Mouse (Mus musculus) adrenal gland, adult 18-20 months (tissue): Measurements from ENCODE around the gene Lrrc8b. TPM values are rescaled to one million over a fixed set of nuclear protein-coding genes. Genes with fewer than 3 reads are reported as not detected.

Experiments
- DNase-seq, 2 experiments: peaks; one replicate each; pipeline ENCODE4 v3.0.0; 2021 to 2022; ENCODE audit warnings: low spot score in 2 of 2
- total RNA-seq, 2 experiments: library from RNA; stranded (reverse); gene quantifications; 1 replicate in 1 of 2; 2 replicates in 1 of 2; pipeline ENCODE4 v1.2.3; 2021

Gene Lrrc8b
- total RNA-seq, 2 experiments from 2014 or later = 60.4 to 113 TPM

DNA sequence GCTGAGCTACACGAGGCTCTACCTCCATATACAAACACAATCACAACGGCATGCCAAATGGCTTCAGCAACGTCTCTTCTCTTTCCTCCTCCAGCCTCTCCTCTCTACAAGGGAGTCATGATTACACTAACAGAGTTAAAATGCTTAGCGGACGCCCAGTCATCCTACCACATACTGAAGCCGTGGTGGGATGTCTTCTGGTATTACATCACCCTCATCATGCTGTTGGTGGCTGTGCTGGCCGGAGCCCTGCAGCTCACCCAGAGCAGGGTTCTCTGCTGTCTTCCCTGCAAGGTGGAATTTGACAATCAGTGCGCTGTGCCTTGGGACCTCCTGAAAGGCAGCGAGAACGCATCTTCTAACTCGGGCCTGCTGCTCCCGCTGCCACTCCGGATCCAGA, 64.1 kb downstream of the Lrrc8b start:
- DNase-seq = no peak

DNA sequence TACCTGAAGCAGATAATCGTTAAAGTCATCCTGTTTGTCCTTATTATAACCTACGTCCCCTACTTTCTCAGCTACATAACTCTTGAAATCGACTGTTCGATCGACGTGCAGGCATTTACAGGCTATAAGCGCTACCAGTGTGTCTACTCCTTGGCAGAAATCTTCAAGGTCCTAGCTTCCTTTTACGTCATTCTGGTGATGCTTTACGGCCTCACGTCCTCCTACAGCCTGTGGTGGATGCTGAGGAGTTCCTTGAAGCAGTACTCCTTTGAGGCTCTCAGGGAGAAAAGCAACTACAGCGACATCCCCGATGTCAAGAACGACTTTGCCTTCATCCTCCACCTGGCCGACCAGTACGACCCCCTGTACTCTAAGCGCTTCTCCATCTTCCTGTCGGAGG, 65.0 kb downstream of the Lrrc8b start:
- no peak for DNase-seq

DNA sequence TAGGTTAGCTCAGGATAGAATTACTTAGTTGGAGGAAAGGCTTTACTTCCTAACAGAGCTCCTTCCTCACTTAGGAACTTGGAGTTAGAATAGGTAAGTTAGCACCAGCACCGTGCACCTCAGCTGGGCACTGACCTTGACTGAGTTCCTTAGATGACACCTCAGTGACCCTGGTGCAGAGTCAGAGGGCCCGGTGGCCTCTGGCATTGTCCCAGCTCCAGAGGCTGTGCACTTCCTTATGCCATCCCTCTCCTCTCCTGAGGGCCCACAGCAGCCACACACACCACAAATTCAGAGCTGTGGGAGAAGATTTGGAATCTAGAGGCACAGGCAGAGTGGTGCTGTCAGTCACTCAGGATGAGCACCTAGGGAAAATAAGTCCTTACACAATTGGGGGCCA, 68.1 kb downstream of the Lrrc8b start:
- DNase-seq = no peak

DNA sequence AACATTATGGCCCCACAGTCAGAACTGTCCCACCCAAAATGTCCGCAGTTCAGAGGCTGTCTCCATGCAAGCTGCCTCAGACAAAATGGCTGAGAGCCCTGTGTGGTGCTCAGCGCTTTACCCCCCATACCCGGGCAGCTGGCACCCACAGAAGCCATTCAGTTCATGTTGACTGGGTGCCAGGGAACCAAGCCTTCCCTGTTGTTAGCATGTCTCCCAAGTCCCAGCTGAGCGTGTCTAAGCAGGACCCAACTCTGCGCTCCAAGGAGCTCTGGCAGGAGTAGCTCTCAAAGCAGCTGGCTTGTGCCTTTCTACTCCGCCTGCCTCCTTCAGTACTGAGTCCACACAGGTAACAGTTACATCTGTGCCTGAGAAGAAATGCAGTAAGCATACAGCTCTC, 68.7 kb downstream of the Lrrc8b start:
- DNase-seq = no peak

DNA sequence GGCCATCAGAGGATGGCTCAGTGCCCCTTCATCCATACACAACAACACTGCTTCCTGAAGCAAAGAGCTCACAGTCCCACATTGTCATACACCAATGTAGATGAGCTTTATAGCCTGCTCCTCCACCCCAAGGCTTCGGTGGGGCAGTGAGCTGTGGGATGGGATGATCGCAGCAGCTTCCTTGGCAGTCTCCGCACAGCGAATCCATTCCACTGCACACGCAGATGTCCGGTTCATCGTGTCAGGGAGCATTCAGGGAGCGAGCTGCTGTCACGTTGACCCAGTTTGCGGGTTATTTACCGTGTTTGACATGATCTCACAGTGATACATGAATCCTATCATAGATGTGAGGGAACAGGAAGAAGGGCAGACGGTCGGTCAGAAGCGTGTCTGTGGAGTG, 69.3 kb downstream of the Lrrc8b start:
- no peak for DNase-seq

DNA sequence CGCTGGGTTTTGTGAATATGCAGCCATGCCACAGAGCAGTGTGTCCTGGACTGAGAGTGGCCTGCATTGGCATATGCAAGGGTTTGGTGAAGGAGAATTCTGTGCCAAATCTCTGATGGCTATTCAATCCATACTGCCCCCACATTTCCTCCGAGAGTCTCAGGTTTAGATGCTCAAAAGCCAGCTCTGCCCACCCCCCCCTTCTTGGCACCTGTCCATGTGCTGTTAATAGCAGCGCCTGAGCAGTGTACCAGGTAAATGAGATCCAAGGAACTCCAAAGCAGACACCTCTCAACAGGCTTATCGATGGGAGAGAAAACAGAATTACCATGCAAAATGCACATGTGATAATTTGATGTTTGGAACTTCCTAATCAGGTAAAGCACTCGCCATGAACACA, 74.6 kb downstream of the Lrrc8b start:
- DNase-seq = no peak

DNA sequence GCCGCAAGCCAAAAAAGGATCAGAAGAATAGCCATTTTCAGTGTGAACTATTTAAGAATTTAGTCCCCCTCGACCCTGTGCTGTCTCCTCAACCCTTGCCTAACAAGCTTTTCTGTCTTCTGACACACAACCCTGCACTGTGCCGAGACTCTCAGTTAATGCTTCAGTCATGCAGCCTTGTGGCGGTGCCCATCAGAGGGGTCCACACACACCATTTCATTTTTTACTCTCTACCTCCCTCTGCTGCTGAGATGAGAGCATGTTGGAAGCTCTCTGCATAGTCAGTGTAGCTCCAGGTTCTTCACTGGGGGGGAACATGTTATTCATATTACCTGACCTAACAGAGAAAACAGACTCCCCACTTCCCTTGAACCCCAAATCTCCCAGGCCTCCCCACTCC, 75.8 kb downstream of the Lrrc8b start:
- no peak for DNase-seq

DNA sequence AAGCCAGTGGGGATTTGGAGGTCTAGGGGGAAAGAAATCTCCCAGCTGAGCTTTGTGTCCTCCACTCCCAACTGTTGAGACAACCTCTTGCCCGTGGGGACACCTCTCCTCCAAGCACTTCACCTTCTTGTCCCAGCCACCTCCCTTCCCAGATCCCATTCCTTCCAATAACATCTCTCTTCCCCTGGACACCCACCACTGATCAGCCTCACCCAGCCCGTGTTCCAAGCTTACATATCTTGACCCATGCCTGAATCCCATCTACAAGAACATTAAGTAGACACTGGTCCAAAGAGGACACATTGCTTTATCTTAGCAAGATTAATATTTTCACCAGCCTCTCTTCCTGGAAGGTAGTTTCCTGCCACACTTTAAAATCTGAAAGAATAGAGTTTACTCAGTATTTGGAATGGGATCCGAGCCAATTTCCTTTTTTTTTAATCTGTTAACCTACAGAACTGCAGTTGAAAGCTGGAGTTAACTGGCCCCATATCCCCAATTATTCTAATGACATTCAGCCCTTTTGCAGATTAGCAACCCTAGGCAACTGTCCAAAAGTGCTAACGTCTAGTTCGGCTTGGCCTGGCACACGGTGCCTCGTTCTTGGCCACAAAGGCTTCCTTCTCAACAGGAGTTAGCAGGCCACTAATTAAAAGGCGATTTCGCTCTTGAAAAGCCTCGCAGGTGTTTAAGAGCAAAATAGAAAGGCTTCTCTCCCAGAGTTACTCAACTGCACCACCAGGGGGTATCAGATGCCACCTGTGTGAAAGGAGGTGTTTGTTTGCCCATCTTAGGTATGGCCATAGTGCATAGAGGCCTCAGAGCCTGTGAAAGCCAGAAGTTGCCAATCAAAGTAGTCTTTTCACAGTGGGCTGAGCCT, 77.0 kb downstream of the Lrrc8b start:
- no peak for DNase-seq

DNA sequence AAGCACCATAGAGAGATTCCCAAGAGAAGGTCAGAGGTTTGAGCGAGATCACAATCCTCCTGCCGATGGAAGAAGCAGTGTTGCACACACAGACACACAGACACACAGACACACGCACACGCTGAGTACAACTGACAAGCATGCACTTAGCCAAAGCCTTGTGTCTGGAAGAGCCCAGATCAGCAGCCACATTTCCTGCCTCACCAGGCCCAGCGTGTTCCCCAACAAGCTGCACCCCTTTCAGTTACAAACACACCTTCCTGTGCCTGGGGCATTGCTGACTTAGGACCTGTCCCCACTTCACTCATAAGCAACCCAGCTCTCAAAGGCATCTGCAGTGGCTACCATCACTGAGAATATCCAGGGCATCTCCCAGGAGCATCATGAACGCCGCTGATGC, 77.8 kb downstream of the Lrrc8b start:
- DNase-seq = no peak

DNA sequence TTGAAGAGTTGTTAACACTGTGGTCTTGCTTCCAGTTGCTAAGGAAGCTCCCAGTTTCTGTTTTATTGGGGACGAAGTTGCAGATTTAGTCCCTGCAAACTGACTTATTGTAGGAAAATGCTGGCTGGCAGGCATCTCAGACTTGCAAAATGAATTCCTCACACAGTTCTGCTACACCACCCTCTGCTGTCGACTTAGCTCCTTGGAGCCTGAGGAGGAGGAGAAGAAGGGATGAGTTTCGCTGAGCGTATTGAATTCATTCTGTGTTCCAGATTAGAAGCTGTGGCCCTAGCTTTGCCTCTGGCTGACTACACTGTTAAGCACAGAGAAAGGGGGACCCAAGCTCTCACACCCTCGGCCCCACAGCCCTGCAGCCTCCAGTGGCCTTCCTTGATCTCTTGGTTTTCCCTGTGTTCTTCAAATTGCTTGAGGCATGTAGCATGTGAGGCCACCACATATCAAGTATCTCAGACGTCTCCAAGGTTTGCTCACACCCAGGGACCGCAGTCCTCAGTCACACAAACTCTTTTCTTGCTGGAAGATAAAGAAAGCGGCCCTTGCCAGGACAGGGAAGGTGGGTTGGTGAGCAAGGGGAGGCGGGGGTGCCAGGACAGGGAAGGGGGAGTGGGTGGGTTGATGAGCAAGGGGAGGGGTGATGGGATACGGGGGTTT, 78.8 kb downstream of the Lrrc8b start:
- DNase-seq = no peak

DNA sequence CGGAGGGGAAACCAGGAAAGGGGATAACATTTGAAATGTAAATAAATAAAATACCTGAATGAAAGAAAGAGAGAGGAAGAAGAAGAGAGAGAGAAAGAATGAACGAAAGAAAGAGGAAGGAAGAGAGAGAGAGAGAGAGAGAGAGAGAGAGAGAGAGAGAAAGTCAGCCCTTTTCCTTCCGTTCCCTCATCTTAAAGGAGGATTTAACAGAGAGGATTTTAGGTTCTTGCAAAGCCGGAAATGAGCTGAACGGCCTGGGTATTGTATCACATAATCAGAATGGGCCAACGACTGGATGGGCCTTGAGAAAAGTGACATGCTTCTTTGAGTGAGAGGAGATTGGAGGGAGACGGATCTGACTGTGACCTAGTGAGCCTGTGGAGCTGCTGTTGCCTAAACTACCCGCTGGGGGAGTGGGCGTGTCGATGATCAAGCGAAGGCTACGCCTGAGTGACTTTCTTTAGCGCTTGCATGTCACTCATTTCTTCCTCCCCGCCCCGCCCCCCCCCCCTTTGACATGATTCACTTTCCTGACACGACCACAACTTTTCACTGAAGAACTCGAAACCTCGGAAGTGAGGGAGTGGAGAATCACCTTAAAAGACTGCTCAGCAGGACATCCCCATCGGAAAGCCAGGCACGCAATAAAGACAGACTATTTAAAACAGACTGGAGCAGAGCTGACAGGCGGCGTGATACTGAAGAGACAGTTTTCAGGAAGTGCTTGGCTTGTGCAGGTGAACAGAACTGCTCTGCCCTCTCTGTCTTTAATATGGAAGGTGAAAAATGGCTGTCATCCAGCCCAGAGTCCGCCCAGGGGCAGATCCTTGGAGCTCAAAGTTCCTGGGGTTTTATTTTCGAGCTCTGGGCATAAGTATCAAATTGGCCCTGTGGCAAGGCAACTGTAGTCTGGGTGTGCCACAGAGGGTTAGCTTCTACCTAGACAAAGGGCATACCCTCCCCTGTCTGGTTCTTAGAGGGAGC, 79.6 kb downstream of the Lrrc8b start:
- peak; percentile 54 to 67 for DNase-seq

DNA sequence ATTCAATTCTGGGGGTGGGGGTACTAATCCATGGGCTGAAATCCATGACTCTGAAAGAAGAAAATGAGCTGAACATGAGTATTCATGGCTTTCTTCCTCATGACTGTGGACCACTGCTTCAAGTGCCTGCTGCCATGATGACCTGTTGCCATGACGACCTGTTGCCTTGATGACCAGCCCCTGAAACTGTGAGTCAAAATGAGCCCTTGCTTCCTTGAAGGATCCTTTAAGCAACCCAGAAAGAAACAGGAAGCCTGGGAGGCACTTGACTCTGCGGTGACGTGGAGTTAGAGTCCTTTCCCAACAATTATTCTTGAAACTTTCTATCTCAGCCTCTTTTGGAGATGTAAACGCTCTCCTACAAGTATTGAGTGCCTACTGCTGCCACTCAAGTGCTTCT, 80.6 kb downstream of the Lrrc8b start:
- DNase-seq = no peak

DNA sequence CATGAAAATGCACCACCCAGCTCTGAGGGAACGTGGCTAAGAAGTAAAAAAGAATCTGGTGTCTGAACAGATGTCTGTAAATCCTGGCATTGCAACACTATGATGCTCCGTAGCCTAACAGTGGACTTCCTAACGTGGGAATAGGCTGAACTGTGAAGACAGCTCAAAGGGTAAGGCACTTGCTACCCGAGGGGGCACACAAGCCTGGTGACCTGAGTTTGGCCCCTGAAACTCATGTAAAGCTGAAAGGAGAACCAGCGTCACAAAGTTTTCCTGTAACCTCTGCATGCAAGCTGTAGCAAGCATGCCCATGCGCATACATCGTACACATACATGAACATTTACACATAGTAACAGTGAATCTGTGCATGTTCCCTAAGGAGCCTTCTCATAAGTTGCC, 81.0 kb downstream of the Lrrc8b start:
- DNase-seq = no peak

DNA sequence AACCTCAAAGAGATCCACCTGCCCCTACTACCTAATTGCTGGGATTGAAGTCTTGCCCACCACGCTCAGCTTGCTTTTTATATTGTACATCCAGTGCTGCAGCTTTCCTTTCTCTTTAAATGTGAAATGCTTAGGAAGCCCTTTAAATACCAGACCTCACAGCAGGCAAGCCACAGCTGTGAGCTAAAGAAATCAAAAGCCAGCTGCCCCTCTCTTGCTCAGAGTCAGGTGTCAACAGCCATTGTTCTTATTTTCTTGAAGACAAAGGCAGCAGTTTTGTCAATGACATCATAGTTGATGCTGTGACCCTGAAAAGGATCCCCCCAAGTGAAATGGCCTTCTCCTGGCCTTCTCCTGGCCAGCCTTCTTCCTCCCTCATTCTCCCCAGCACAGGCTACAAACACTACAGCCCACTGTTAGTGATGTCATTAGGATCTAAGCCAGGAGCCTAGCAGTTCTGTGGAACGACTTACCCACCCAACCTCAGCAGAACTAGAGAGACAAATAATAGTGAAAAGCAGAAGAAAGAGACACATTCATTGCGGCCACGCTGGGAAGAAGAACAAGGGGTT, 82.9 kb downstream of the Lrrc8b start:
- no peak for DNase-seq

DNA sequence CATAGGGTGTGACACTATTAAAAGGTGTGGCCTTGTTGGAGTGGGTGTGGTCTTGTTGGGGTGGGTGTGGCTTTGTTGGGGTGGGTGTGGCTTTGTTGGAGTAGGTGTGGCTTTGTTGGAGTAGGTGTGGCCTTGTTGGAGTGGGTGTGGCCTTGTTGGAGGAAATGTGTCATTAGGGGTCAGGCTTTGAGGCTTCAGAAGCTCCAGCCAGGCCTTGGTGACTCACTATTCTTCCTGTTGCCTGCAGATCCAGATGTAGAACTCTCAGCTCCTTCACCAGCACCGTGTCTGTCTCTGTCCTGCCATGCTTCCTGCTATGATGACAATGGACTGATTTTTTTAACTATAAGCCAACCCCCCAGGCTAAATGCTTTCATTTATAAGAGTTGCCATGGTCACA, 83.8 kb downstream of the Lrrc8b start:
- no peak for DNase-seq

DNA sequence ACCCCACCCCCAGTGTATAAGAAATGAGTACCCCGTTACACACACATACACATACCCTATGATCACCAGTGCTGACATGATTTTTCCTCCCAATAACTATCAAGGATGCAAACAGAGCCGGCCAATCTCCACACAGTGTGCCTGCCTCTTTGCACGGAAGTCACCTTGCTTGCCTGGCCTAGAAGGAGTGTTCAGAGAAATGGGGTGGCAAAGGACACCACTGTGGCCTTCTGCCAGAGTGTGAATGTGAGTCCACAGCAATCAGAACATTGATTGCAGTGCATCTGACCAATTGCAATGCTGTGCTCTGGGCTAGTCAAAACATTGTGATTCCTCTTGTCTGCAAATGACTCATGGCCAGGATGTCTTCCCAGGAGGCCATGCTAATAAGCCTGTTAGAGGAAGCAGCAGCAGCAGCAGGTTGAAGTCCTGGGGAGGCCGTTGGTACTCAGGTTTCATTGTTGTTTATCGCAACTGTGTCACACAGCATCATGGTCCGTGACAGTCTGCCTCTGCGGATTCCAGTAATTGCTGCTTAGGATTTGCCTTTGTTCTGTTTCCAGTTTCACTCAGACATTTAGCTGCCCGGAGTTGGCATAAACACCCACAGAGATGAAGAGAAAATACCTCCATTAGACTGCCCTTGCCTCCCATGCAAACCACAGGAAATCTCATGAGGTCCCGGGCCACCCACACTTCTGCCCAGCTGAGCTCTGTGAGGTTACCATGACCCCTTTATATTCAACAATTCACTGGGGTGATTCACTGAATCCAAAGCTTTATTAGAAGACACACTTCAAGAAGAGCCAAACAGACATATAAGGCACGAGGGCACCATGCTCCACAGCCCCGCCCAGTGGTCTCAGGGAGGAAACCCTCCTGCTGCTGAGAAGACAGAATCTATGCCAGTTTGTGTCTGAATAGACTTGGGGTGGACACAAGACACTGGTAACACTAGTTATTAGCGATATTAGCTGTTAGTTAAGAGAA, 84.9 kb downstream of the Lrrc8b start:
- no peak for DNase-seq

DNA sequence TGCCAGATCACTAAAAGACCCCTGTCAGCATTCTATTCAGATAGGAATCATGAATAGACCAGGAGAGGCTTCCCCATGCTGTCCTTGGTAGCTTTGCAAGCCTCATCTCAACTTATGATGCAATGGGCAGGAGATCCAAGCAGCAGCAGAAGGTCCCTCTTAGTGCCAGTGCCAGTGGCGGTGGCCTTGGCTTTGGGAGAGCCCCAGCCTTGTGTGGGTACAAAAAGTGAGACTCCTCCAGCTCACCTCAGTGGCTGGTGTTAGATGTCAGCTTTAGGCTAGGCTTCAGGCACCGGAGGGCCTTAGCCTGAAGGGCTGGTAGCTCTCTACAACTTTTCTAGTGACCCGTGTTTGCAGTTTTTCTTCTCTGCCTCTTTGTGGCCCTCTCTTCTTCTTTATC, 85.6 kb downstream of the Lrrc8b start:
- no peak for DNase-seq

DNA sequence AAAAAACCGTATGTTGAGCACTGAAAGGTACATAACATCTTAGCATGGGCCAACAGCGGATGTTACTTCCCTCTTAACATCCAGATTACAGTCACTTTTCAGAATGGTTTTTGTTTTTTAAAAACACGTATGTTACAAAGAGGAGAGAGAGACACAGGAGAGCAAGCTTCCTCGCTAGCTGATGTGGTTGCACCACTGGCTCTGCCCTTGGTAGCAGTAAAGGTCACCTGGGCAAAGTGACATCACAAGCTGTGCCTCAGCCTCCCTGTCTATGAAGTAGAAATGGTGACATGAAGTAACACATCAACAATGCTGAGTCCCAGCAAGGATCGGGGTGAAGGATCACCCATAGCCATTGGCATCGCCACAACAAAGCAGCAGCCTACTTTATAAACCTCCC, 93.2 kb downstream of the Lrrc8b start:
- no peak for DNase-seq

DNA sequence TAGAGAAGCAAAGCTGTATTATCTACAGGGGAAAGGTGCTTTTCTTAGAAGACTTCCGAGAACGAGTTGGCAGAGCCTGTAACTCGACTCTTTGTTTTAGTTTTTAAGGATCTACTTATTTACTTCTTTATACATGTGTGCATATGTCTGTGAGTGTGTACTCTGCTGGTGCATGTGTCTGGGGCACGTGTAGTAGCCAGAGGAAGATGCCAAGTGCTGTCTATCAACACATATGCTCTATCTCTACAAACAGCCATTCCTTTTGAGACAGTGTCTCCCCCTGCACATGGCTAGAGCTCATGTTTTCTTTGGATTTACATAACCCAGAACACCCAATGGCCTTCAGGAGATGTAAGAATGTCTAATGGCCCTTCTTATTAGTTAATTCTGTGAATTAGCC, 96.7 kb downstream of the Lrrc8b start:
- no peak for DNase-seq

DNA sequence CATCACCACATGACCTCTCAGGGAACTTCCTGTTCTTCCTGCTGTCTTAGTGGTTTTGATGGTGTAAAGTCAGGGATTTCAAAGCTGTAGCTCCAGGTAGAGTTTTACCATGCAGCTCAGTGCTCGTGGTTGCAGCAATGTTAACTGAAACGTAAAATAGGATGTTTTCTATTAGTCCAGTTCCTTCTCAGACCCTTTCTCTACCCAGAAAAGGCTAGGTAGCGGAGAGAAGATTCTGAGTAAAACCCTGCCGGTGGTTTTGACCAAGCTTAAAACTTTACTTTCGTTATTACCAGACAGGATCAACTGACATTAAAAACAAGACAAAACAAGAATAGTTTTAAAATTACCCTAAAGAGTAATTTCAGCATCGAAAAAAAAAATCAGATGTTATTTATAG, 100.0 kb downstream of the Lrrc8b start:
- DNase-seq = no peak
